Mouse (Mus musculus): ENCODE measurements at regions not wholly inside any gene's neighbourhood (a gene's known extent, or its start where the extent isn't known, plus 50 kb on each side); places are given as distances from the start of the nearest gene placed in this dataset.

DNA sequence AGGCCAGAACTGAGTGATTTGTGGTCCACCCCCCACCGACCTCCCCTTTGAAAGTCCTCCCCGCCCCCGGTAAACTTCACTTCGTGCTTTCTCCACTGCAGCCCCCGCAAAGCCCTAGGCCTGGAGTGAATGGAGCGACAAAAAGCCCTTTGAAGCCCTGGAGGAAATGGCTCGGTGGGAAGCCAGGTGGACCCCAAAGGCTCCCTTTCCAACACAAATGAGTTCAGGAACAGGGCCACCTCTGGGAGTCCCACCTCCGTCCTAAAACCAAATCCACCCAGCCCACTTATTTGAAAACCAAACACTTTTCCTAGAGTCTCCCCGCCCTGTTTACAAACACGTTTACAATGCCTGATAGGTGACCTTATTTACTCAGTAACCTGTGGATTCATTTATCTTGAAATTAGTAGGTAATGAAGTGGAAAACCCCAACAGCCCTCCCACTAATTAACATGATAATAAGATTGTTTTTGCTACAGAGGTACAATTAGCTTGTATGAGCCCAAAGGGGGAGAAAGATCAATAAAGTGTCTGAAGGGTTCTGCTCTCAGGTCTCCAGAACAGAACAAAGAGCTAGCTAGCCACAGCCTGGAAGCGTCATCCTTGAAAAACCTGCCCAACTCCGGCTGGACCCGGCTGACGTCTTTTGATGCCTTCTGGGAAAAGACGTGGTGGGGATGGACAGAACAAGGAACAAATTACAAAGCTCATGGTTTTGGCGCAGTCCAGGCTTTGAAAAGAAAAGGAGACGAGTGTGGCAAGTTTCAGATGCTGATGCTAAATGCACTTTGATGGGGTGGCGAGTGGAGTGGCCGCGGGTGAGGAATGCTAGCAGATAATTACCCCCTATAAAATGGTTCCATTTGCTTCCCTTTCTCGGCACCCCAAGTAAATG, 422.6 kb upstream of the Nr2f2 start:
- TF ChIP-seq CTCF (IDR thresholded peaks at IDR 0.05), result no peak
- no peak overlapping the region for H3K27ac ChIP-seq
- DNase-seq (ENCODE audit: extremely low spot score in 1 of 2, low spot score in 2 of 2), result no peak
- no peak overlapping the region for H3K4me3 ChIP-seq
- intact Hi-C loops (cut with DNase I), result no loop called here

DNA sequence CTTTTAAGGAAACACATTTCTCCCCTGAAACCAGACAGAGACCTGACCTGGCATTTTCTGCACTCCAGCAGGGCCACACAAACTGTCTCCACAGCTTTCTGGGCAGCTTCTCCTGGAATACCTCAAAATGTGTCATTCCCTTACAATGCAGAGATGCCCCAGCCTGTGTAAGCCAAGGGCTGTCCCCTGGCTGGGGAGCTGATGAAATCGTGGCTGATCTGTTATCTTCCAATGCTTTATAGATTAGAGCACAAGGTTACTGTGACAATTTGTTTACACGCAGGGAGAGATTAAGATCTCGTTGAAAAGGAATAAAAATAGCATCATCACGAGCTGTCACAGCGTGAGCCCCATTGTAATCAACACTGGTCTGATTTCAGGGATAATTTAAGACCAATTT, 421.4 kb upstream of the Nr2f2 start:
- Histone ChIP-seq H3K27ac (no peak overlapping the region), H3K4me3 (no peak overlapping the region)
- intact Hi-C loops (cut with DNase I), result no loop called here
- no peak for TF ChIP-seq CTCF (IDR thresholded peaks at IDR 0.05)
- DNase-seq (ENCODE audit: extremely low spot score in 1 of 2, low spot score in 2 of 2), result no peak

DNA sequence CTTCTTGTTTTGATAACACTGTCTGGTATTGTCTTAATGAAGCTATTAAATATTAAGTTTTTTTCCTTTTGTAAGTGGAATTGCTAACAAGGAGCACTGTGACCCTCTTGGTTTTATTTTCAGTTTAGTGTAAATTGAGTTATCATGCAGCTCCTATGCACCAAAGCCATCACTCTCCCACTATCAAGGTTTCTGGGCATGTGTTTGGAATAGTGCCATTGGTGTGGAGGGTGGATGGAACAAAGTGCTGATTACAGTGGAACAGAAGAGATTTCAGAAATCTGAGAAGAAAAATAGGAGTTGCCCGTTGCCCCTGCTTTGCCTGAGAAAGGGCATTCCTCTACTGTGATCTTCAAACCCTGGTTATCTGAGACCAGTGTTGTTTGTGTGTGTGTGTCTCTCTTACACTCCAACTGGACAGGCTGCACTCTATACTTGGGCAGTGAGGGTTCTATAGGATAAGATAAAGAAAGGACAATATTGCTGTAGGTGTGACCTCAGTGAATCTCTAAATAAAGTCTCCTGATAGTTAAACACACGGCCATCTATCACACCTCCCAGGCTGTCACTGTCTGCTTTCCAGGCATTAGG, 414.3 kb upstream of the Nr2f2 start:
- DNase-seq (ENCODE audit: extremely low spot score in 1 of 2, low spot score in 2 of 2), result no peak
- intact Hi-C loops (cut with DNase I), result no loop called here
- no peak for TF ChIP-seq CTCF (IDR thresholded peaks at IDR 0.05)

DNA sequence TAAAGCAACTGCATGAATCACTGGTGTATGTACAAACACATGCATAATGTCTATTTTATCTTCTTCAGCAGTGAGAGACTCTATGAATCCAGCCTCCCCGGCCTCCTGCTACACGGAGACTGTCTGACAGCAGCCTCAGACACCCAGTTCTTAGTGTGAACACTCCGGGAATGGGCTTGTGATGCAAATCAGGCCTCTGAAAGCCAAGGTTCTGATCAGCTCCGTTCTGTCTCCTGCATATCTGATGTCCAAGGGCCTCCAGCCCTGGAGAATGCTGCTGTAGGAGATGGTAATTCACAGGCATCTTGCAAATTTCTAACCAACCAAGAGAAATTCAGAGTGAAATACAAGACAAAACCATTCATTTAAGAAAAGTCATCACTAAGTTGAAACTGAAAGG, 411.2 kb upstream of the Nr2f2 start:
- Histone ChIP-seq H3K27ac (no peak overlapping the region), H3K4me3 (no peak overlapping the region)
- no peak for DNase-seq (ENCODE audit: extremely low spot score in 1 of 2, low spot score in 2 of 2)
- intact Hi-C loops (cut with DNase I), result no loop called here
- TF ChIP-seq CTCF (IDR thresholded peaks at IDR 0.05), result no peak

More for the DNA sequence above, 414.3 kb upstream of the Nr2f2 start:
- Histone ChIP-seq H3K4me3 (no peak overlapping the region), H3K27ac (no peak overlapping the region)

DNA sequence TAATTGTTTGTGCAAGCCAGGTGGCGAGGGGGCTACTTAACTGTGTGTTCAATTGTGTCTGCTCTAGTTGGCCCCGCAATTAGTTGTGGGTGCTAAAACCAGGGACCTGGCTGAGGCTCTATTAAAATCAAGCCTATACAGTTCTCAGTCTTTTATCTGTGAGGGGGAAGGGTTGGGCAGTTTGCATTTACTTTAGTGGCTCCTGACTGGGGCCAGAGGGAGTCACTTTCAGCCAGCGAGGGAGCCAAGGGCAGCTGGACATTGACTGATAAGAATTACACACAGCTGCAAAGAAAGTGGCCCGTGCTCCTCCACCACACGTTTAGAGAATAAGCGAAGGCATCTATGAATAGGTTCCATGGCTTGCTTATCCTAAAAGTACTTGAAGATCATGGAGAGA, 403.1 kb upstream of the Nr2f2 start:
- TF ChIP-seq CTCF (IDR thresholded peaks at IDR 0.05), result no peak
- DNase-seq (ENCODE audit: extremely low spot score in 1 of 2, low spot score in 2 of 2), result no peak
- Histone ChIP-seq H3K4me3 (no peak overlapping the region), H3K27ac (no peak overlapping the region)
- intact Hi-C loops (cut with DNase I), result no loop called here

DNA sequence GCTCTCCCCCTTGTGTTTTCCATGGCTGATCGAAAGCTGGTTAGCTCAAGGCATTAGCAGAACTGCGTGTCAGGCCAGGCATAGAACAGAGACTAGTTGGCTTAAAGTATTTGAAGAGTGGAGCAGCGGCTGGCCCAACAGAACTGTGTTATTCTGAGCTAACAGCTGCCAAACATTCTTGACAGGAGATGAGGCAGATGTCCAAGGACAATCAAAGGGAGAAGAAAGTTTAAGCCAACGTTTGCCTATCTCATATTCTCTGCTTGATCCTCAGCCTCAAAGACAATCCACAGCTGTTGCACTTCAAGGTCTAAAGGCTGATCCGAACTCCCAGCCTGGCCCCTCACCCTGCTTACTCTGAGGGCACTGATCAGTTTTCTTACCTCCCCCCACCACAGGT, 401.2 kb upstream of the Nr2f2 start:
- Histone ChIP-seq H3K4me3 (no peak overlapping the region), H3K27ac (no peak overlapping the region)
- no peak for DNase-seq (ENCODE audit: extremely low spot score in 1 of 2, low spot score in 2 of 2)
- no peak for TF ChIP-seq CTCF (IDR thresholded peaks at IDR 0.05)
- intact Hi-C loops (cut with DNase I), result no loop called here

DNA sequence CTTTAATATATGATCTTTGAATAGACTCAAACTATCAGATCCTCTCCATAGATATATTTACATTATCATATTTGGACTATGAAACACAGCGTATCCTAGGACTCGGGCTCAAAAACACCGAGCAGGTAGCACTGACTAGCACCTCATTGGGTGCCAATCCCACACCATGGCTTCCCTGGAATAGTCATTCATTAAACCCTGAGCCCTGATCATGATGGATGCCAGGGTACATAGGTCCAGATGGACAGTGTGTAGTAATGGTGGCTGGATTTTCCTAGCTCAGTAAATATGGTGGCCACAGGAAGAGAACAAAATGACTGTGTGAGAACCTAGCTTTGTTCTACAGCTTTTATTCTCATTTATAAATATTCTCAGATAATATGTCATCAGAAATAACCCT, 390.1 kb upstream of the Nr2f2 start:
- no peak overlapping the region for H3K27ac ChIP-seq
- no peak for DNase-seq (ENCODE audit: extremely low spot score in 1 of 2, low spot score in 2 of 2)
- TF ChIP-seq CTCF (IDR thresholded peaks at IDR 0.05), result no peak
- no peak overlapping the region for H3K4me3 ChIP-seq
- intact Hi-C loops (cut with DNase I), result no loop called here

DNA sequence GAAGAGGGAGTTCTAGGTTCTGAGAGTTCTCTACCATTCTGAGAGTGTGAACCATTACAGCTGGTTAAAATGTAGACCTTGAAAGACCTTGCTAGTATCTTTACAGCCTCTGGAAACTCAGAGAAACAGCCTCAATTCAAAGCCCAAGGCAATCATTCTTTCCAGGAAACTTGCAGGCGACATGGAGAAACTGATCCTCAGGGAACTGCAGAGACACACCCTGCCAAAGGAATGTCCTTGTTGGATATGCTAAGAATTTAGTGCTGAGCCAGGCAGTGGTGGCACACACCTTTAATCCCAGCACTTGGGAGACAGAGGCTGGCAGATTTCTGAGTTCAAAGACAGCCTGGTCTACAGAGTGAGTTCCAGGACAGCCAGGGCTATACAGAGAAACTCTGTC, 388.3 kb upstream of the Nr2f2 start:
- DNase-seq (ENCODE audit: extremely low spot score in 1 of 2, low spot score in 2 of 2), result no peak
- intact Hi-C loops (cut with DNase I), result no loop called here
- H3K4me3 ChIP-seq, result no peak overlapping the region
- H3K27ac ChIP-seq, result no peak overlapping the region
- no peak for TF ChIP-seq CTCF (IDR thresholded peaks at IDR 0.05)

DNA sequence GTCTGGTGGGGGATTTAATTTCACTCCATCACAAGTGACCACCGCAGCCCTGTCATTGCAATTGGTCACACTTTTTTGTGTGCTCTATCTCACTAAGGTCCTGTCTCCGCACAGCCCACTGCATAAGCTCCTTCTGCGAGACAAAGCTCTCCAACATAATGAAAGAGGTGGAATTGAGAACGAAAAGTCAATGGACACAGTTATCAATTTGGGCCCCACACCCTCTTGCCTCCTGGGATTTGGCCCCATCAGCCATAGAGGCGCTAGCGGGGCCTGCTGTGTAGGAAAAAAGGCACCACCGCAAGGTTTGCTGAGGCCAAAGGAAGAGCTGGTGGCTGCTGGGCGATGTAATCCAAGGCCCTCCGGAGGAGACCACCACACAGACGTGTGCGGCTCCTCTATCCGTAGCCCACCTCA, 386.3 kb upstream of the Nr2f2 start:
- DNase-seq (ENCODE audit: extremely low spot score in 1 of 2, low spot score in 2 of 2), result no peak
- intact Hi-C loops (cut with DNase I), result no loop called here
- no peak for TF ChIP-seq CTCF (IDR thresholded peaks at IDR 0.05)
- Histone ChIP-seq H3K27ac (no peak overlapping the region), H3K4me3 (no peak overlapping the region)

DNA sequence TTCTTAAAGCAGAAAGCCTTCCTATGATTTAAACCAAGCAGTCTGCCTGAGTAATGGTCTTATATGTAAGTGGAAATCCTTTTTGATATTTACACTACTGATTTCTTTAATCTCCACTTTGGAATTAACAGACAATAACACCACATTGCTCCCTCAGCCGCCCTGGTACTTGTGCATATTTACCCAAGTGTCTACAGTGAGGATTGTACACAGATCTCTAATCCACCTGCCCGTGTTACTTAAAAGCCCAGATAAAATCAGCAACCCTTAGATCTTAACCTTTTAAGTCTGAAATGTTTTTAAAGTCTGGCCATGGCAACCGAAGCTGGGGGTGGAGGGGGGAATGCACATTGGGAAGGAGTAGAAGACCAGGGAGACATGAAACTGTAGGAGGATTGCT, 382.3 kb upstream of the Nr2f2 start:
- intact Hi-C loops (cut with DNase I), result no loop called here
- DNase-seq (ENCODE audit: extremely low spot score in 1 of 2, low spot score in 2 of 2), result no peak
- Histone ChIP-seq H3K4me3 (no peak overlapping the region), H3K27ac (no peak overlapping the region)
- no peak for TF ChIP-seq CTCF (IDR thresholded peaks at IDR 0.05)

DNA sequence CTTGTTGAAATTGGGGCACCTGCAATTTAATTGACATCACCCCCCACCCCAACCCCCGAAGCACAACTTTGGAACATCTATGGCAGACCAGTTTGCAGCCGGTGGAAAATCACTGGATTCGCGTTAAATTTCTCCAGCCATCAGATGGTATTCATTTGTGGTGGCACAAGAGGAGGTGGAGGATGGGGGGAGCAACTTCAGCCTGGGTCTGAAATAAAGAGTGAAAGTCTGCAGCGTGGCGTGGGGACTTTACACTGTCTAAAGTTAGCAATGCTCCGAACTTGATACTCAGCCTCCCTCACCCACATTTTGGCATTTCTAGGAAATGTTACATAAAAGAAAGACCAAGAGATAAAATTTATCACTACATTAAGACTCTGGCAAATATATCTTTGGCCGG, 381.8 kb upstream of the Nr2f2 start:
- no peak for DNase-seq (ENCODE audit: extremely low spot score in 1 of 2, low spot score in 2 of 2)

DNA sequence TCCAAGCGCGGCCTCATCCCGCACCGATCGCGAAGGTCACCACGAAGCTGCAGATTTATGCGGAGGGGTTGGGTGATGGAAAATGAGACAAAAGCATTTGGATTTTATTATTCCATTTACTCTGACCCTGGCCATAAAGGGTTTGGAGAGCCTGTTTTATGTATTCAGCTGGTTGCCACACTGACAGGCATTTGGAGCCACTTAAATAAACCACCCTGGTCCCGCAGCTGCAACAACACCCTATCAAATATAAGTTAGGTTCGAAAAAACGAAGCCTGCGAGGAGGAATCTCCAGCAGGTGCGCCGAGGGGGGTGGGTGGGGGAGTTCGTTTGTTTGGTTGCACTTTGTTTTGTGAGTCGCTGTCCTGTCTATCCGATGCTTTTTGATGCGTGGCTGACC, 377.8 kb upstream of the Nr2f2 start:
- intact Hi-C loops (cut with DNase I), result no loop called here
- Histone ChIP-seq H3K27ac (no peak overlapping the region), H3K4me3 (no peak overlapping the region)
- no peak for TF ChIP-seq CTCF (IDR thresholded peaks at IDR 0.05)
- DNase-seq (ENCODE audit: extremely low spot score in 1 of 2, low spot score in 2 of 2), result no peak

More for the DNA sequence above, 381.8 kb upstream of the Nr2f2 start:
- H3K27ac ChIP-seq, result no peak overlapping the region
- intact Hi-C loops (cut with DNase I), result no loop called here
- no peak overlapping the region for H3K4me3 ChIP-seq
- no peak for TF ChIP-seq CTCF (IDR thresholded peaks at IDR 0.05)

DNA sequence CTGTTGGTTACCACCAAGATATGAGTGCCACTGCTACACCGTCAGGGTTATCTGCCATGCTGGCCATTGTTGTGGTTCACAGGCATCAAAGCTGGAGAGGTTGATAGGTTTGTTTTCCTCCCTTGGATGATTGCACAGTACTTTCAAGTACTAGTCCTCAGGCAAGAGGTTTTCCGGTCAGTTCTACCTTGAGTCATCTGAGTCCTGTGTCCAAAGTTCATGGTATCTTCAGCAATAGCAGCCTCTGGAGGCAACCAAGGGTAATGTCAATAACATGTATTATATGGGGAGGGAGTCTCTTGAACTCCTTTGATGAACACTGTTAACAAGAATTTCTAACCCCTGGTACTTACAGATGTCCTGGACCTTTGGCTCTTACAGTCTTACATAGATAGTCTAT, 369.1 kb upstream of the Nr2f2 start:
- no peak overlapping the region for H3K4me3 ChIP-seq
- no peak for TF ChIP-seq CTCF (IDR thresholded peaks at IDR 0.05)
- intact Hi-C loops (cut with DNase I), result no loop called here
- H3K27ac ChIP-seq, result no peak overlapping the region
- DNase-seq (ENCODE audit: extremely low spot score in 1 of 2, low spot score in 2 of 2), result no peak
